Mouse (Mus musculus) gonadal fat pad, adult 2 months (tissue): ENCODE results near the gene Slc15a1. TPM values are rescaled to one million over a fixed set of nuclear protein-coding genes. Genes with fewer than 3 reads are reported as not detected.
"Not testable (repeated sequence)": the region's sequence is repeated elsewhere in the genome, so short reads cannot be mapped to it uniquely, and the experiment has no call there.

Experiments
- DNase-seq: peaks from one replicate; pipeline ENCODE4 v3.0.0-alpha.2; 2012; ENCODE audit warnings: low read depth
- polyA plus RNA-seq: library from polyadenylated mRNA; depleted of rRNA; stranded (reverse); fragments of >200 nt; gene quantifications from 2 replicates; pipeline ENCODE4 v1.2.3, GENCODE M21; 2012

Gene Slc15a1
- polyA plus RNA-seq, 1 experiment, result 0.26 TPM

- no peak for DNase-seq
Observed at GRCm38 (mm10) chr14:121451424-121452029, 53.5 kb downstream of the Slc15a1 start.

- no peak for DNase-seq
Observed at GRCm38 (mm10) chr14:121450504-121451423, 54.3 kb downstream of the Slc15a1 start.

DNA sequence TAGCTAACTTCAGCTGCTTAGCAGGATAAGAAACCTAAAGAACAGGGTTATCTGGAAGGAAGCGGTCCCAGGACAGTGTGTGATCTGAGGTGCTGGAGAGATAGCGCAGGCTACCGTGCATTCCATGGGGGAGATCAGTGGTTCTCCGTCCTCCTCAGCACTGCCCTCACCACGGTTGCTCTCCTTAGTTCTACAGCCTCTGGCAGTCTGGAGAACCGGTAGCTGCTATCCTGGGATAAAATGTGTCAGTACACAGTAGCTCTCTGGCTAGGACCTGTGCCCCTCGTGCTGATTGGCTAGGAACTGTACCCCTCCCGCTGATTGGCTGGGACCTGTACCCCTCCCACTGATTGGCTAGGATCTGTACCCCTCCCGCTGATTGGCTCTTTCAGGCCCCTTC is 58.1 kb downstream of the Slc15a1 start:
- no peak for DNase-seq

GRCm38 (mm10) chr14:121445194-121445593 is 59.9 kb downstream of the Slc15a1 start:
- DNase-seq, result no peak

DNA sequence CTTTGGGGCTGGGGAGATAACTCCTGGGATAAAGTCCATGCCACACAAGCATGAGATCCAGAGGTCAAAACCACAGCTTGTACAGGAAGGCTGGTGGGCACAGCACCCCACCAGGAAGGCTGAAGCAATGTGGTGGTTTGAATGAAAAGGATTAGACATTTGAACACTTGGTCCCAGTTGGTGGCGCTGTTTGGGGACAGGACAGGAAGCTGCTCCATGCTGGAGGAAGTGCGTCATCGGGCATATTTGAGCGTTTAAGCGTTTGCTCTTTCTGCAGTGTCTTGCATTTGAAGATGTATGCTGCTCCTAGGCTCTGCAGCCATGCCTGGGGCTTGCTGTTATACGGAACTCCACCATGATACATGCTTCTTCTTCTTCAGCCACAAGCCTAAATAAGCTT is 64.2 kb downstream of the Slc15a1 start:
- no peak for DNase-seq

DNA sequence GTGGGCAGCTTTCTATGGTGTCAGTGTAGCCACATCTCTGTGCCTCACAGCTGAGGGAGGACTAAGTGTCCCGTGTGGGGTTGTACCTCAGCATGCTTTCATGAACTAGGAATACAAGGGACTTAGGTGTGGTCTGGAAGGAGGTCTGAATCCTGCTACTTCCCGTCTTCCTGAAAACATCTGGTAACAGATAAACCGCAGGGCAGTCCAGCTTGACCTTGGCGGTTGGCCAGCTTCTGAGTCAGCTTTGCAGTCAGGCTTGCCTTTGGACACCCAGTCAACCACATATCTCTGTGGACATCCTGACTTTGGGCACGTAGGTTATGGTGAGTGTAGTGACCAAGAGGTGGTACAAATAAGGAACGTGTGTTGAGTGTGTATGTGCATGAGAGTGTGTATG is 68.0 kb downstream of the Slc15a1 start:
- DNase-seq, result no peak

GRCm38 (mm10) chr14:121436455-121436854 is 68.6 kb downstream of the Slc15a1 start:
- no peak for DNase-seq

DNA sequence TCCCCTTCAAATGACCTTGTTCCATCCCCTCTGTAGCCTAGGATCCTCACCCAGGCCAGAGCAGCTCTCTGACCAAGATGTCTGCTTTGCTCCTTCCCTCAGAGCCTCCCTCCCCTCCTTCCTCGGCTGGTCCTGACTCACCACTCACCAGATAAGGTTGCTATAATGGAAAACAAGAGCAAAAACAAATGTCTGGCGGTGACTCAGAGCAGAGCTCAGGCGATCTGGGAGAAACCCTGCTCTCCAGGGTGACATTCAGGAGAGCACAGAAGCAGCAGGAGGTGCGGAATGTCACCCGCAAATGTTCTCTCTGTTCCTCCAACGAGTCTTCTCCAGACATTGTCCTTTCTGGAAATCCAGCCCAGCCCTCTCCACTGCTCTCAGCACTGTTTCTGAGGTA is 69.3 kb downstream of the Slc15a1 start:
- DNase-seq, result no peak

GRCm38 (mm10) chr14:121431261-121431660 is 73.8 kb downstream of the Slc15a1 start:
- no peak for DNase-seq

DNA sequence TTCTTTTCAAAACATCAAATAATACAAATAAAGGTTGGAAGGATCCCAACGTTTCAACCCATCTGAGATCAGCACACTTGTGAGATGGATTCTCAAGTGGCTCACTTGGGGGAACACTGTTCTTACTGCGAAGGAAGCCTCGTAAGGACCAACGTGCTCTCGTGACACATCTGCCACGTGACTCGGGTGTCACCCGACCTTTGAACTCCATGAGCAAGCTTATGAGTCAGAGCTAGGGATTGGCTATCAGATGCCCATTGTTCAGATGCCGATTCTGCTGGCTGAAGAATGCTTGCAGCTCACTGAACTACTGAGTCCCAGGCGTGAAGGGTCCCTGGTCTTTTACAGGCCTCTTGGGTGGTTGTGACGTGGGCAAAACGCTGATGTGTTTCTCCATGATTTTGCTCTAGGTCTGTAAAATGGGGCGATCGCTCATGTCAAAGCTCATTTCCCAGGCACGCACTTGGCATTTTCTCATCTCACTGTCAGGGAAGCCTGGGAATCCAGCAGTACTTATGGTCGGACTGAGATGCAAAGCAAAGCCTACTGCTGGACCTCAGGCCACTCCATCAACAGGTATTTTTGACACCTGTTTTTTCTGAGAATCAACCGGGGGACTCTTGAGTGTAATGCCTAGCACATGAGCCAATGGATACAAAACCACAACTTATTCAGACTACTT is 75.1 kb downstream of the Slc15a1 start:
- no peak for DNase-seq

DNA sequence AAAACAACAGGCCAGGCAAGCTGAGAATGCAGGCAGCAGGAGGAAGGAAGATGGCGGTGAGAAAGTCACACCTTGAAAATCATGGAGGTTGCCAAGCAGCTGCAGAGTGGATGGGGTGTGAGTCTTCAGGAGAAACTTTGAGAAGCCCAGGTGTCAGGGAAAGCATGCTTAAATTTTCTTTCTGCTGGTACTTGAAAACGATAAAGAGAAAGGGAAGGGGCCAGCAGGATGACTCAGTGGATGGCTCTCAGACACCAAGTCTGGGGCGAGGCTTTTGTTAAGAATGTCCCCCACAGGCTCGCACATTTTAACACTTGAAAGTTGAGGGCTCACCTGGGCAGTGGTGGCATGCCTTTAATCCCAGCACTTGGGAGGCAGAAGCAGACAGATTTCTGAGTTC is 76.9 kb downstream of the Slc15a1 start:
- no peak for DNase-seq

GRCm38 (mm10) chr14:121426743-121427142 is 78.3 kb downstream of the Slc15a1 start:
- no peak for DNase-seq

DNA sequence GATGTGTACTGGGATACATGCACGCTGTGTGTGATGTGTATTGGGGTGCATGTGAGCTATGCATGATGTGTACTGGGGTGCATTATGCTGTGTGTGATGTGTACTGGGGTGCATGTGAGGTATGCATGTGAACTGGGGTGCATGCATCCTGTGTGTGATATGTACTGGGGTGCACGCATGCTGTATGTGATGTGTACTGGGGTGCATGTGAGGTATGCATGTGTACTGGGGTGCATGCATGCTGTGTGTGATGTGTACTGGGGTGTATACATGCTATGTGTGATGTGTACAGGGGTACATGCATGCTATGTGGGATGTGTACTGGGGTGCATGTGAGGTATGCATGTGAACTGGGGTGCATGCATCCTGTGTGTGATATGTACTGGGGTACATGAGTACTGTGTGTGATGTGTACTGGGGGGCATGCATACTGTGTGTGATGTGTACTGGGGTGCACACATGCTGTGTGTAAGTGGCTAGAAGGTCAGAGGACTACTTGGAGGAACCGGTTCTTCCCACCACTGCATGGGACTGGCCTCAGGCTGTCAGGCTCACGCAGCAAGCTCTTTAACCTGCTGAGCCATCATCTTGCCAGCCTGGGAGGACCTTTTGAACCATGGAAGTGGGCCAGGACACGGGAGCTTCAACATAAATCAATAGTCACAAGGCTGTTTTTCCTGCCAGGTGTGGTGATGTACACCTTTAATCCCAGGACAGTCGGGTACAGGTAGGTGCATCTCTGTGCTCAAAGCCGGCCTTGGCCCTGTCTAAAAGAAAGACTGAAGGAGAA is 79.9 kb downstream of the Slc15a1 start:
- DNase-seq, result no peak

DNA sequence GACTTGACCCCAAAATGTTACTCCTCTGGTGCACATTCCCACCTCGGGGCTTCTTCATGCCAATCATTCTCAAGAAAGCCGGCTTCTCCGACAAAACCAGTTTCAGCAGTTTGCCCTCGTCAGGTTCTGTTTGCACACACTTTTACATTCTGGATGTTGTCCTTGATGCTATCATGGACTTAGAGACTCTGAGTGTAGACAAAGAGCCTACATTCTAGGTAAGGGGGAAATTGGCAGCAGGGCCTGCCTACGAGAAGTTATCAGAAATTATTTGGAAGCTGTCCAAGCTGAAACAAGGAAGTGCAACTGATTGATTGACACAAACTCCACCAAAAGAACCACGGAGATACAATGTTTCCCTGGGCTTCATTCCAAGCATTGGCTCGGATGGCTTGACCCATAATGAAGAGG is 81.7 kb downstream of the Slc15a1 start:
- DNase-seq, result no peak

DNA sequence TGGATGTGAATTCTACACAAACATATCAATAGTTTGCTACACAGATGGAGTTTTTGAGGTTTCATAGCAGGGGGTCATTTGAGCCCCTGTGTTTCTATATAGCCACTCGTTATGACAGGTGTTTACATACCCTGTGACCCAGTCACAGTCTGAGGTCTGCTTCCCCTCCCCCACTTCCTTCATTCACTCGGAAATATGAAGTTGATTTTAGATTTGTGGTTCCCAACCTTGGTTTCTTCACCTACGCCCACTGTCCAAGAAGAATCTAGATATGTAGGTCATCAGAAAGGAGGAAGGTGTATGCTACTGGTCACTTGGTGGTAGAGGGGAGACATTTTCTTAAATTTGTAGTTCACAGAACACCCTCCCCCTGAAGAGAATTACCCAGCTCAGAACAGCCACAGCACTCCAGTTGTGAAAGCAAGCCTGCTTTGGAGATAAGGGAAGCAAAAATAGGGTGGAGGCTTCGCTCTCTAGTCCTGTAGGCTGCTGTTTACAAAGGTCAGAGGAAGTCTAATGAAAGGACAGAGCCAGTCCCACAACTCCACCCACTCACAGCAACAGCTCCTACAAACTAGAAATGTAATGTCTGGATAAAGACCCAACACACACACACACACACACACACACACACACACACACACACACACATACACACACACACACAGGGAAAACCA is 82.2 kb downstream of the Slc15a1 start:
- no peak for DNase-seq

DNA sequence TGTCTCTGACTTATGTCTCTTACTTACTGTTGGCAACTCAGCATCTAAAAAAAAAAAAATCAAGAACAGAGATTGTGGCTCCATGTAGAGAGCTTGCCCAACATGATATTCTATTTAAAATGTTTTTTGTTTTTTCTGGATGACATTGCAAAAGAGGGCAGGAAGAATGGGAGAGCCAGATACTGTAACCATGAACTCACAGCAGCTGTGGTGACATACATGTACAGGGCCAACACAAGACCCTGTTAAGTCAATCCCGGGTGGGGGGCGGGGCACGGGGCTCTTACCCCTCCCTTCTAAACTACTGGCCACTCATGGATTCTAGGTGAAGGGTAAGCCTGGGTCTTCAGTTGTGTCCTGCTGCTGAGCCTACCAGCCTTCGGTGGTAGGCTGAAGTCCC is 83.1 kb downstream of the Slc15a1 start:
- DNase-seq, result no peak

DNA sequence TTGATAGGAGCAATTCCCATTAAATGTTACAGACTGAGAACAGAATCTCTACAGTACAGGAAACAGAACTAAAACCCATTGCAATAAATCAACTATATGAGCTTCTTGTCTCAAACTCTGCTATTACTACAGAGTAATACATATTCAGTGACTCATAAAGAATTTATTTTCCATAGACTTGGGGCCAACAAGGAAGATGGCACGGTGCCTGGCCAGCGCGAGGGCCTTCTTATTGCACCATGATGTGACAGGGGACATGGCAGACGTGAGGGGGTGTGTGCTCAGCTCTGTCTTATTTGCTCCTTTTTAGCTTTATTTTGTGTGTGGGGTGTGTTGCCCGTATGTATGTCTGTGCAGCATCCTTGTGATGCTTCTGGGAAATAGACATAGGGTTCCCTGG is 87.5 kb downstream of the Slc15a1 start:
- no peak for DNase-seq

DNA sequence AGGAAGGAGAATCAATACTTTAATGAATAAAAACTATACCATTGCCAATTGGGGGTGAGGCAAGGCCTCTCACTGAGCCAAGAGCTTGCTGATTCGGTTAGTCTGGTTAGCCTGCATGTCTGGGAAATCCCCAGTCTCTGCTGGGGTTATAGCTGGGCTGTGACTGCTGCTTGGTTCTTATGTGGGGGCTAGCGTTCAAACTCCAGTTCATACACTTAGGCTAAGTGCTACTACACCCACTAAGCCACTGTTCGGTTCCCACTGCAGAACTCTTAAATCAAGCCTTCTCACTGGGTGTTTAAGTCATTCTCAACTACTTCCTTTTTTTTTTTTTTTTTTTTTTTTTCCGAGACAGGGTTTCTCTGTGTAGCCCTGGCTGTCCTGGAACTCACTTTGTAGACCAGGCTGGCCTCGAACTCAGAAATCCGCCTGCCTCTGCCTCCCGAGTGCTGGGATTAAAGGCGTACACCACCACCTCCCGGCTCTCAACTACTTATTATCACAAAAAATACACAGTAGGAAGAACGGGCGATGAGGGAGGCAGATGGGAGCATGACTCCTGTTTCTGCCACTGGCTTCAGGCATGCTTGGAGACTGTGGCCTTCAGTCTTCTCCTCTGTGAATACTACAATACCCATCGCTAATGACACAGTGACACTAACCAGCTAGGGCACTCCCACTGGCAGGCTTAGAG is 88.3 kb downstream of the Slc15a1 start:
- DNase-seq, result no peak

- no peak for DNase-seq
Observed at GRCm38 (mm10) chr14:121414635-121415241, 90.3 kb downstream of the Slc15a1 start.

DNA sequence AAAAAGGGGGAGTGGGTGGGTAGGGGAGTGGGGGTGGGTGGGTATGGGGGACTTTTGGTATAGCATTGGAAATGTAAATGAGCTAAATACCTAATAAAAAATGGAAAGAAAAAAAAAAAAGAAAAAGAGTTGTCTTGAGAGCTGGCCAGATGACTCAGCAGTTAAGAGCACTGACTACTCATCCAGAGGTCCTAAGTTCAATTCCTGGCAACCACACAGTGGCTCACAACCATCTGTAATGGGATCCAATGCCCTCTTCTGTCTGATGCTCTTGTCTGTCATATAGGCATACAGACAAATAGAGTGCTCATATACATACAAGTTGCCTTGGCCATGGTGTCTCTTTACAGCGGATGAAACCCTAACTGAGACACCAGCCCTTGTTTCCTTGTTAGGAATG is 91.3 kb downstream of the Slc15a1 start:
- DNase-seq, result not testable (repeated sequence)
